Mouse (Mus musculus): ENCODE results near the gene Gm20388. TPM values are rescaled to one million over a fixed set of nuclear protein-coding genes. Genes with fewer than 3 reads are reported as not detected.

Gm20388 gene
- polyA plus RNA-seq, 1 experiment, result 28.1 TPM

- Histone ChIP-seq H3K4me3 (ENCODE audit: low read depth, low read length) (no peak overlapping the region), H3K4me1 (ENCODE audit: control insufficient read depth, insufficient read depth, low read length) (peaks cover 7% of the 10 kb centered on the region), H3K36me3 (ENCODE audit: control insufficient read depth, insufficient read depth, low read length, poor library complexity, severe bottlenecking) (no peaks in the 10 kb centered on the region), H3K27ac (ENCODE audit: insufficient read depth, low read length) (no peak overlapping the region), H3K9ac (ENCODE audit: low read depth, poor library complexity, severe bottlenecking) (no peak overlapping the region), H3K27me3 (ENCODE audit: control insufficient read depth, insufficient read depth, low read length, poor library complexity, severe bottlenecking) (no peaks in the 10 kb centered on the region), H3K9me3 (replicated peaks; ENCODE audit: control insufficient read depth, insufficient read depth, low read length, poor library complexity, severe bottlenecking) (no peaks in the 10 kb centered on the region)
- TF ChIP-seq EP300 (IDR thresholded peaks at IDR 0.05; ENCODE audit: insufficient read depth, low read depth, low read length), result no peak
- no peak for TF ChIP-seq POLR2A (IDR thresholded peaks at IDR 0.05; ENCODE audit: insufficient read depth, low read length)
- TF ChIP-seq CTCF (IDR thresholded peaks at IDR 0.05; ENCODE audit: low read depth, low read length), result no peak
Measured at GRCm38 (mm10) chr8:120422236-120422635, 511.6 kb downstream of the Gm20388 start.

- H3K27ac ChIP-seq (ENCODE audit: insufficient read depth, low read length), result no peak overlapping the region
- no peak overlapping the region for H3K9ac ChIP-seq (ENCODE audit: low read depth, poor library complexity, severe bottlenecking)
- no peak for TF ChIP-seq EP300 (IDR thresholded peaks at IDR 0.05; ENCODE audit: insufficient read depth, low read depth, low read length)
- TF ChIP-seq POLR2A (IDR thresholded peaks at IDR 0.05; ENCODE audit: insufficient read depth, low read length), result no peak
- no peak for TF ChIP-seq CTCF (IDR thresholded peaks at IDR 0.05; ENCODE audit: low read depth, low read length)
- H3K4me1 ChIP-seq (ENCODE audit: control insufficient read depth, insufficient read depth, low read length), result peaks cover 7% of the 10 kb centered on the region
- H3K27me3 ChIP-seq (ENCODE audit: control insufficient read depth, insufficient read depth, low read length, poor library complexity, severe bottlenecking), result no peaks in the 10 kb centered on the region
- H3K4me3 ChIP-seq (ENCODE audit: low read depth, low read length), result no peak overlapping the region
- no peaks in the 10 kb centered on the region for H3K9me3 ChIP-seq (replicated peaks; ENCODE audit: control insufficient read depth, insufficient read depth, low read length, poor library complexity, severe bottlenecking)
- no peaks in the 10 kb centered on the region for H3K36me3 ChIP-seq (ENCODE audit: control insufficient read depth, insufficient read depth, low read length, poor library complexity, severe bottlenecking)
Measured at GRCm38 (mm10) chr8:120423576-120423975, 512.9 kb downstream of the Gm20388 start.

- no peak for TF ChIP-seq EP300 (IDR thresholded peaks at IDR 0.05; ENCODE audit: insufficient read depth, low read depth, low read length)
- no peak for TF ChIP-seq POLR2A (IDR thresholded peaks at IDR 0.05; ENCODE audit: insufficient read depth, low read length)
- TF ChIP-seq CTCF (IDR thresholded peaks at IDR 0.05; ENCODE audit: low read depth, low read length), result no peak
- Histone ChIP-seq H3K9me3 (replicated peaks; ENCODE audit: control insufficient read depth, insufficient read depth, low read length, poor library complexity, severe bottlenecking) (no peaks in the 10 kb centered on the region), H3K4me3 (ENCODE audit: low read depth, low read length) (no peak overlapping the region), H3K9ac (ENCODE audit: low read depth, poor library complexity, severe bottlenecking) (no peak overlapping the region), H3K27me3 (ENCODE audit: control insufficient read depth, insufficient read depth, low read length, poor library complexity, severe bottlenecking) (no peaks in the 10 kb centered on the region), H3K36me3 (ENCODE audit: control insufficient read depth, insufficient read depth, low read length, poor library complexity, severe bottlenecking) (no peaks in the 10 kb centered on the region), H3K27ac (ENCODE audit: insufficient read depth, low read length) (no peak overlapping the region), H3K4me1 (ENCODE audit: control insufficient read depth, insufficient read depth, low read length) (peaks cover 7% of the 10 kb centered on the region)
Measured at GRCm38 (mm10) chr8:120424829-120425198, 514.2 kb downstream of the Gm20388 start.

GRCm38 (mm10) chr8:120425199-120425941 lies 514.7 kb downstream of the Gm20388 start:
- no peaks in the 10 kb centered on the region for H3K27me3 ChIP-seq (ENCODE audit: control insufficient read depth, insufficient read depth, low read length, poor library complexity, severe bottlenecking)
- peaks cover 7% of the 10 kb centered on the region for H3K4me1 ChIP-seq (ENCODE audit: control insufficient read depth, insufficient read depth, low read length)
- no peak overlapping the region for H3K4me3 ChIP-seq (ENCODE audit: low read depth, low read length)
- TF ChIP-seq EP300 (IDR thresholded peaks at IDR 0.05; ENCODE audit: insufficient read depth, low read depth, low read length) (no peak), CTCF (IDR thresholded peaks at IDR 0.05; ENCODE audit: low read depth, low read length) (no peak), POLR2A (IDR thresholded peaks at IDR 0.05; ENCODE audit: insufficient read depth, low read length) (no peak)
- no peak overlapping the region for H3K27ac ChIP-seq (ENCODE audit: insufficient read depth, low read length)
- H3K36me3 ChIP-seq (ENCODE audit: control insufficient read depth, insufficient read depth, low read length, poor library complexity, severe bottlenecking), result no peaks in the 10 kb centered on the region
- H3K9me3 ChIP-seq (replicated peaks; ENCODE audit: control insufficient read depth, insufficient read depth, low read length, poor library complexity, severe bottlenecking), result no peaks in the 10 kb centered on the region
- H3K9ac ChIP-seq (ENCODE audit: low read depth, poor library complexity, severe bottlenecking), result no peak overlapping the region

GRCm38 (mm10) chr8:120426105-120426504 lies 515.5 kb downstream of the Gm20388 start:
- no peak for TF ChIP-seq CTCF (IDR thresholded peaks at IDR 0.05; ENCODE audit: low read depth, low read length)
- no peak for TF ChIP-seq POLR2A (IDR thresholded peaks at IDR 0.05; ENCODE audit: insufficient read depth, low read length)
- no peak for TF ChIP-seq EP300 (IDR thresholded peaks at IDR 0.05; ENCODE audit: insufficient read depth, low read depth, low read length)
- Histone ChIP-seq H3K4me1 (ENCODE audit: control insufficient read depth, insufficient read depth, low read length) (peaks cover 5% of the 10 kb centered on the region), H3K27me3 (ENCODE audit: control insufficient read depth, insufficient read depth, low read length, poor library complexity, severe bottlenecking) (no peaks in the 10 kb centered on the region), H3K9me3 (replicated peaks; ENCODE audit: control insufficient read depth, insufficient read depth, low read length, poor library complexity, severe bottlenecking) (no peaks in the 10 kb centered on the region), H3K27ac (ENCODE audit: insufficient read depth, low read length) (no peak overlapping the region), H3K36me3 (ENCODE audit: control insufficient read depth, insufficient read depth, low read length, poor library complexity, severe bottlenecking) (no peaks in the 10 kb centered on the region), H3K9ac (ENCODE audit: low read depth, poor library complexity, severe bottlenecking) (no peak overlapping the region), H3K4me3 (ENCODE audit: low read depth, low read length) (no peak overlapping the region)

GRCm38 (mm10) chr8:120426622-120427385 lies 516.2 kb downstream of the Gm20388 start:
- H3K9me3 ChIP-seq (replicated peaks; ENCODE audit: control insufficient read depth, insufficient read depth, low read length, poor library complexity, severe bottlenecking), result no peaks in the 10 kb centered on the region
- H3K9ac ChIP-seq (ENCODE audit: low read depth, poor library complexity, severe bottlenecking), result no peak overlapping the region
- H3K27ac ChIP-seq (ENCODE audit: insufficient read depth, low read length), result no peak overlapping the region
- H3K36me3 ChIP-seq (ENCODE audit: control insufficient read depth, insufficient read depth, low read length, poor library complexity, severe bottlenecking), result no peaks in the 10 kb centered on the region
- no peak for TF ChIP-seq CTCF (IDR thresholded peaks at IDR 0.05; ENCODE audit: low read depth, low read length)
- TF ChIP-seq EP300 (IDR thresholded peaks at IDR 0.05; ENCODE audit: insufficient read depth, low read depth, low read length), result no peak
- TF ChIP-seq POLR2A (IDR thresholded peaks at IDR 0.05; ENCODE audit: insufficient read depth, low read length), result no peak
- no peak overlapping the region for H3K4me3 ChIP-seq (ENCODE audit: low read depth, low read length)
- H3K27me3 ChIP-seq (ENCODE audit: control insufficient read depth, insufficient read depth, low read length, poor library complexity, severe bottlenecking), result no peaks in the 10 kb centered on the region
- peaks cover 2% of the 10 kb centered on the region for H3K4me1 ChIP-seq (ENCODE audit: control insufficient read depth, insufficient read depth, low read length)

Measured in ES-Bruce4 (cell line).